Mouse (Mus musculus) megakaryocyte, embryonic 14.5 days (primary cell): ENCODE measurements around the gene Gm20388.
"Not testable (repeated sequence)": the region's sequence is repeated elsewhere in the genome, so short reads cannot be mapped to it uniquely, and the experiment has no call there.

Experiments
- FLI1 ChIP-seq: IDR thresholded peaks from 2 replicates; pipeline ENCODE4 v1.6.1; 2012; ENCODE audit warnings: low read length, inconsistent platforms, mixed read lengths
- GATA1 ChIP-seq: IDR thresholded peaks from 3 replicates; pipeline ENCODE4 v1.6.1; 2012; ENCODE audit warnings: mixed read lengths, low read length, inconsistent platforms, borderline replicate concordance

GRCm38 (mm10) chr8:121145457-121146134, 1235.0 kb downstream of the Gm20388 start:
- not testable (repeated sequence) for TF ChIP-seq GATA1, FLI1
